Mouse (Mus musculus) hindbrain, embryonic 14.5 days (tissue): Measurements from ENCODE around the gene Fabp1. TPM values are rescaled to one million over a fixed set of nuclear protein-coding genes. Genes with fewer than 3 reads are reported as not detected.

Source experiments
- ATAC-seq: fragments of 200-750 bp; cut with Nextera tagmentation; 2 replicates; pipeline ENCODE4 v1.8.0; 2017; ENCODE audit warnings: moderate number of reproducible peaks, mild to moderate bottlenecking, moderate TSS enrichment, moderate library complexity; ENCODE audit not compliant: low FRiP score
- DNase-seq: peaks from one replicate; pipeline ENCODE4 v3.0.0-alpha.2; 2015; ENCODE audit warnings: low spot score
- H3K27ac ChIP-seq: fragments of 300-500 bp; sonication (generic); 2 replicates; pipeline ENCODE4 v1.5.1; 2014; ENCODE audit warnings: mild to moderate bottlenecking, moderate library complexity
- H3K27me3 ChIP-seq: fragments of 300-500 bp; sonication (generic); 2 replicates; pipeline ENCODE4 v1.6.1; 2014; ENCODE audit warnings: mild to moderate bottlenecking, low read length, mixed read lengths; ENCODE audit not compliant: control insufficient read depth, insufficient read depth
- H3K36me3 ChIP-seq: fragments of 300-500 bp; sonication (generic); replicated peaks from 2 replicates; pipeline ENCODE4 v1.6.1; 2014; ENCODE audit not compliant: control insufficient read depth, insufficient read depth
- H3K4me1 ChIP-seq: fragments of 300-500 bp; sonication (generic); replicated peaks from 2 replicates; pipeline ENCODE4 v1.6.1; 2014; ENCODE audit warnings: antibody characterized with exemption, low read length, mixed read lengths; ENCODE audit not compliant: control insufficient read depth, insufficient read depth
- H3K4me2 ChIP-seq: fragments of 300-500 bp; sonication (generic); replicated peaks from 2 replicates; pipeline ENCODE4 v1.6.1; 2014; ENCODE audit warnings: mild to moderate bottlenecking, moderate library complexity
- H3K4me3 ChIP-seq: fragments of 300-500 bp; sonication (generic); replicated peaks from 2 replicates; pipeline ENCODE4 v1.5.1; 2014; ENCODE audit warnings: mild to moderate bottlenecking, low read length
- H3K9ac ChIP-seq: fragments of 300-500 bp; sonication (generic); 2 replicates; pipeline ENCODE4 v1.6.1; 2014
- H3K9me3 ChIP-seq: fragments of 300-500 bp; sonication (generic); 2 replicates; pipeline ENCODE4 v1.6.1; 2016; ENCODE audit warnings: low read length; ENCODE audit not compliant: control insufficient read depth
- WGBS: fragments of 180-500 bp; shearing (Covaris S2); extraction: QIAGEN DNeasy Blood & Tissue Kit; methylation state at CpG from one replicate; pipeline ENCODE4 v1.1.7; 2014; 5-methylcytosine and 5-hydroxymethylcytosine counted together
- polyA plus RNA-seq: library from polyadenylated mRNA; unstranded; fragments of >200 nt; fragmentation: Nextera tagmentation; extraction: Ambion mirVana; gene quantifications from 2 replicates; pipeline ENCODE4 v1.2.1, GENCODE M21; 2014

Gene Fabp1
- polyA plus RNA-seq, 1 experiment from 2014 or later: not detected

DNA sequence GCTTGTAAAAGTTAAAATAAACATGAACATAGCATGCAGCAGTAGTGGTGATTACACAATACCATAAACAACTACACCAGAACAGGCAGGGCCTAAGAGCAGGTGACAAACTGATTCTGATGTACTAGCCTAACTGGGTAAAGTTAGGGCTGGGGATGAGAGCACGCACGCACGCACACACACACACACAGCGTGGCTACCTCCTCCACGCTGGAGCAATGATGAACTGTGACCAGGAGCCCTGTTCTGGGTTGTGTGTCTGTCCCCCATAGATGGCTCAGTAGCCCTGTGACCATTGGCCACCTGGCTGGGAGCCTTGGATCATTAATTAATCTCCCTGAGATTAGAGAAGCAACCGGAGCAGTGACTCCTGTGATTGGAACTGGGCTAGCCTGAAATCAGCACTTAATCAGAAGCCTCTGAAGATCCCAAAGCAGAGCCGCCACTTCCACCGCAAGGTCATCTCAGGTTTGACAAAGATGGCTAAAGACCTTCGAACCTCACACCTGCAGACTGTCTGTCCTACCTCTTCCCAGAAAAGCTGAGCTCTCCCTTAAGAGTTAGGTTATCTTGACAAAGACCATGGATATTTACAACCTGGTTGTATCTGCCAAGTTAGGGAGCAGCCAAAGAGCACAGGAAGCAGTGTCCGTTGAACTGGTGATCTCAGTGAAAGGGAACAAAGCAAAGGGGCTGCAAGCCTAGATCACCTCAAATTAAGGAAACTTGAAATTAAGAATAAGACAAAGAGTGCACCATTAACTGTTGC lies 26.6 kb upstream of the Fabp1 start:
- DNase-seq (no peak), ATAC-seq (no peak)
- Histone ChIP-seq H3K9ac (no peak overlapping the region), H3K9me3 (no peaks in the 10 kb centered on the region), H3K4me2 (no peak overlapping the region), H3K27me3 (no peaks in the 10 kb centered on the region), H3K36me3 (no peaks in the 10 kb centered on the region), H3K4me1 (no peaks in the 10 kb centered on the region), H3K27ac (no peak overlapping the region), H3K4me3 (no peak overlapping the region)
- 91% methylated on average over 10 of the region's 10 CpGs for WGBS

DNA sequence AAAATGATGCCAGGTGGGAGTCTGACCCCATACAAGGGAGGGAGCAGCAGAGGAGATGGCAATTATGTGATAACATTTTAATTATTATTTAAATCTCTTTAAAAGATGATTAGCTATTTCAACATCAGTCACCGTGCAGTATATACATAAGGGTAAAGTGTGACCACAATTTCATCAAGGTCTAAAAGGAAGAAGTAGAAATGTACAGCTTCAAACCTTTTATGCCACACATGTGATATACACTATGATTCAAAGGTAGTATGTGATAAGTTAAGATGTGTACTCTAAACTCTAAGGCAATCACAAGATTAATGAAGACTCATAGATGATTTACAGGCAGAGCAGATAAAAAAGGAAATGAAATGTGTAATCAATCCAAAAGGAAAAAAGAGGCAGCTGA lies 19.0 kb upstream of the Fabp1 start:
- H3K4me1 ChIP-seq: no peaks in the 10 kb centered on the region
- DNase-seq (no peak), ATAC-seq (no peak)
- no peak overlapping the region for H3K4me2 ChIP-seq
- no peaks in the 10 kb centered on the region for H3K27me3 ChIP-seq
- no peak overlapping the region for H3K9ac ChIP-seq
- no peaks in the 10 kb centered on the region for H3K36me3 ChIP-seq
- WGBS: 90% methylated on average over 1 of the region's 1 CpGs
- no peaks in the 10 kb centered on the region for H3K9me3 ChIP-seq
- no peak overlapping the region for H3K4me3 ChIP-seq
- H3K27ac ChIP-seq: no peak overlapping the region

DNA sequence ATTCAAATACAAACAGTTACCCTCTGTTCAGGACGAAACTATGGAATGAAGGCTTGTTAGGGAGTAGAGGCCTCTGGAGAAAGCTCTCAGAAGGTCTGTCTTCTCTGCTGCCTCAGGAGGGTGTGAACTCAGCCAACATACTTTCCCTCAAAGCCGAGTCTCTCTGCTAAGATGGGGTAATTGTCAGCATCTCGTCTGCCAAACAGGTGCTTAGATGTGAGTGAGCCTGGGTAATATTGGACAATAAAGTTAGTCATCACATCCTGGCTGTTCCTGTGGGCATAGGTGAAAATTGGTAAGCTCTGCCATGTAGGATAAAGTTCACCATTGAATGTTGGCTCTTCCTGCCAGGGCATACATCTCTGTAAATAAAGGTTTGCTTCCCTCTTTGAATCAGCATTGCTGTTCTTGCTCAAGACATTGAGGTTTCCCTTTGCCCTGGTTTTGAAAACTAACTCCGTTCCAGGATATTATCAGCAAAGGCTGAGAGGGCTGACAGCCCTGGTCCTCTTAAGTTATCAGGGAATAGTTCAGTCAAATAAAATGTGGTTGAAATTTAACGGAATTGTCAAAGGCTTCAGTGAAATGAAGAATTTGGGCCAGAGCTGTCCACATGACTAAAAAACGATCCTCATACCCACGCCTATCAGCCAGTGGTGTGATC lies 14.6 kb upstream of the Fabp1 start:
- H3K27ac ChIP-seq: no peak overlapping the region
- no peak overlapping the region for H3K9ac ChIP-seq
- H3K4me2 ChIP-seq: no peak overlapping the region
- H3K27me3 ChIP-seq: no peaks in the 10 kb centered on the region
- 81% methylated on average over 7 of the region's 7 CpGs for WGBS
- H3K9me3 ChIP-seq: no peaks in the 10 kb centered on the region
- H3K36me3 ChIP-seq: no peaks in the 10 kb centered on the region
- H3K4me3 ChIP-seq: no peak overlapping the region
- H3K4me1 ChIP-seq: no peaks in the 10 kb centered on the region
- ATAC-seq: no peak
- no peak for DNase-seq

DNA sequence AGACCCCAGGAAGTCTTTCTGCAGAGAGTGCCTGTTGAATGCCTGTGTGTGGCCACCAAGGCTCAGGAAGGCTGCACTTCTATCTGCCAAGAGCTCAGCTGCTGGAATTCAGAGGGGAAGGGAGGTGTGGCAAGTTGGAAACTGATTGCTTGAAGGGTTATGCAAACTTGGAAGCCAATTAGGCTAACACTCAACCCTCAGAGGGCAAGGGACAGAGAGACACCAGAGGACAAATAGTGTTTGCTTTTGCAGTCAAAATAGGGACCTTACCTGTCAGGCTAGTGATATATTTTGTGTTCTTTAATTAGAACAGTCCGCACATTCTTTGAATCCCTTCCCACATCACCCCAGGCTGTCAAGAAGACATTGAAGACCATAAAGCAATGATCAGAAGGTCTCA lies 10.0 kb upstream of the Fabp1 start:
- DNase-seq (no peak), ATAC-seq (no peak)
- H3K9me3 ChIP-seq: no peaks in the 10 kb centered on the region
- H3K4me2 ChIP-seq: no peak overlapping the region
- no peaks in the 10 kb centered on the region for H3K4me1 ChIP-seq
- no peak overlapping the region for H3K27ac ChIP-seq
- WGBS: 79% methylated on average over 1 of the region's 1 CpGs
- H3K36me3 ChIP-seq: no peaks in the 10 kb centered on the region
- no peak overlapping the region for H3K9ac ChIP-seq
- H3K27me3 ChIP-seq: no peaks in the 10 kb centered on the region
- no peak overlapping the region for H3K4me3 ChIP-seq

DNA sequence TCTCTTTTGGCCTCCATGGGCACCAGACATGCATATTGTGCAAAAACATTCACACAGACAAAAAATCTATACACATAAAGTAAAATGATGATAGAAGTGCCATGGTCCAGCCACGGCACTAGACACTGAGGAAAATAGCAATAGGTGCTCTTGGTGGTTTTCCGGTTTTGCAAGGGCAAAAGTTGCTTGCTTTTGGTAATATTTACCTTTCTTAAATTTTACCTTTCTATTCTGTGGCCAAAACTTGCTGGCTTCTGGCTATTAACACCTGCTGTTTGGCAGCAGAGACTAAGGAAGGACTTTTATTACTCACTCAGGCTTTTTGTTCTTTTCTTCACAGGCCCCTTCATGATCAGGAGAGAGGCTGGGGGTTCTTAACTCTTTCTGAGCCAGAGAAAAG lies 9.1 kb upstream of the Fabp1 start:
- WGBS: 89% methylated on average over 2 of the region's 2 CpGs
- Histone ChIP-seq H3K4me1 (no peaks in the 10 kb centered on the region), H3K36me3 (no peaks in the 10 kb centered on the region), H3K27ac (no peak overlapping the region), H3K9ac (no peak overlapping the region), H3K9me3 (no peaks in the 10 kb centered on the region), H3K27me3 (no peaks in the 10 kb centered on the region), H3K4me2 (no peak overlapping the region), H3K4me3 (no peak overlapping the region)
- DNase-seq: no peak
- ATAC-seq: no peak

DNA sequence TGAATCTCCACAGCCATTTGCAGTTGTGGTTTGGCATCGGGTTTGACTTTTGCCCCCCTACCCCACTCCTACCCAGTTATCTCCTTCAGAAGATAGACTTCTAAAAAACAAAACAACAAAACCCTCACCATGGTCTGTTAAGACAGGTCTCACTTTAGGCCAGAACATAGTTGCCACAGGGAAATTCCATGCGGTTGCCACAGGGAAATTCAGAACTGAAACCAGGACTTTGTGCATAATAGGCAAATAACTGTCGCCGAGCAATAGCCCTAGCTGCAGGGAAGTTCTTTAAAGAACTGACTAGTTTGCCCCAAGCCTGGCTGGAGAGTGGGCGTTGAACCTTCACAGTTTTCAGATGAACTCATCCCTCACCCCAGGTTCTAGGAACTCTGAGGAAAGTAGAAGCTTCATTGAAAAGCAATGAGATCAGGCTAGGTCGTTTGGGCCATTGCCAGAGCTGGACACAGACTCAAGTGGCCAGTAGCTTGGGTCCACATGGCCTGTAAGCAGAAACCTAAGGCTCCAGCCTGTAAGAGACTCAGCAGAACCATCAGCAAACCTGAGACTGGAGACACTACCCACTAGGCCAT lies 6.4 kb upstream of the Fabp1 start:
- no peak for DNase-seq
- Histone ChIP-seq H3K9ac (no peak overlapping the region), H3K27ac (no peak overlapping the region), H3K27me3 (no peaks in the 10 kb centered on the region), H3K4me1 (no peaks in the 10 kb centered on the region), H3K36me3 (no peaks in the 10 kb centered on the region), H3K4me3 (no peak overlapping the region), H3K9me3 (no peaks in the 10 kb centered on the region), H3K4me2 (no peak overlapping the region)
- WGBS: 77% methylated on average over 6 of the region's 6 CpGs
- no peak for ATAC-seq

DNA sequence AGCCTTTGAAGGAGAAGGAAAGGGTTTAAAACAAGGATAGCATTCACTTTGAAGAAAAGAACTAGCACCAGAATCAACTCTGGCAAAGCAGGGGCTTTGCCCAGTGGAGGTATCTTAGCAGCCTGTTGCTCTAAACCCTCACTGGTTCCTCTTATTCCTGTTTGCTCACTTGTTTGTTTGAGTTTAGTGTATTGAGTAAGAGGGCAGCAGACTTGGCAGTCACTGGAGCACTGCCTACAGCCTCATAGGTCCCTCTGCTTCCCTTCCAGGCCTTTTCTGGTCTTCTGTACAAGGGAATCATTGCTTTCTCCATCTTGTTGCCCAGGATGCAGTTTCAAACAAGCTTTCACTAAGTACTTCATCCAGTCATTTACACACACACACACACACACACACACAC lies 3.5 kb upstream of the Fabp1 start:
- Histone ChIP-seq H3K4me3 (no peak overlapping the region), H3K27me3 (no peaks in the 10 kb centered on the region)
- no peak for ATAC-seq

DNA sequence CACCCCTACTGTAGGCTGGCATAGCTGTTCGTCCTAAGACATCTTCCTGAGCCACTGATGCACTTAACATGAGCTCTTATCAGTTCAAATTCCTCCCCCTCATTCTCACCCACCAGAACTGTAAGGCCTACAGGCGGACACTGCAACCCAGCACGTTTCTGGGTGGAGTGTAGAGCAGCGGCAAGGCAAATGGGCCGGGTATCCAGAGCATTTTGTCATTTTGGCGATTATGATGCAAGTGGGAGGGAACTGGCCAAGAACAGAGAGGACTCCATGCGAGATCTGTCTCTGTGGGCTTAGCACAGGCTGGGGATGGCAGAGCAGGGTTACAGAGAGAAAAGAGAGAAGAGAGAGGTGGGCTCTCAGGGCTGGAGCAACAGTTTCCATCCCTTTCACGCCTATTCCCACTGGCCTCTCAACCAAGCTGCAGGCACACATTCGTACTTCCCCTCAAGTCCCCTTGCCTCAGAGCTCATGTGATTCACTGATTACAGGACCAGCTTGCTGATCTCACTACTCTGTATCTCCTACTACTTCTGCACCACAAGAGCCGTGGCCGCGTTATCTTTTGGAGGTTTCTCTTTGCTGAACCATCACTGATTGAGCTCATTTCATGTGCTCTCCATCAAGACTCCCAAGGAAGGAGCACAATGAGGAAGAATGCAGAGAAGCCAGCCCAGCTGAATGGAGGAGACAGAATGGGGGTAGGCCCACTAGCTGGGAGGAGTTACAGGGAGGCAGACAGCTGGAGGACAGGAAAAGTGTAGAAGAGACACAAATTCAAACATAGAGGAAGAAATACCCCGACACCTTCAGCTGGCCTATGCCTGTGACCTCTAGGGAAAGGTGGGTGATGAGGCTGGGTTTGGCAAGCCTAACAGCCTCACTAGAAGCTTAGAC lies 1.7 kb upstream of the Fabp1 start:
- no peak overlapping the region for H3K27ac ChIP-seq
- H3K9ac ChIP-seq: no peak overlapping the region
- DNase-seq (no peak), ATAC-seq (no peak)
- H3K4me1 ChIP-seq: no peaks in the 10 kb centered on the region
- no peaks in the 10 kb centered on the region for H3K9me3 ChIP-seq
- WGBS: 87% methylated on average over 13 of the region's 13 CpGs
- no peak overlapping the region for H3K4me3 ChIP-seq
- no peak overlapping the region for H3K4me2 ChIP-seq
- H3K27me3 ChIP-seq: no peaks in the 10 kb centered on the region
- no peaks in the 10 kb centered on the region for H3K36me3 ChIP-seq

More for the DNA sequence above, 3.5 kb upstream of the Fabp1 start:
- Histone ChIP-seq H3K27ac (no peak overlapping the region), H3K9ac (no peak overlapping the region), H3K4me2 (no peak overlapping the region), H3K9me3 (no peaks in the 10 kb centered on the region), H3K4me1 (no peaks in the 10 kb centered on the region), H3K36me3 (no peaks in the 10 kb centered on the region)
- DNase-seq: no peak

DNA sequence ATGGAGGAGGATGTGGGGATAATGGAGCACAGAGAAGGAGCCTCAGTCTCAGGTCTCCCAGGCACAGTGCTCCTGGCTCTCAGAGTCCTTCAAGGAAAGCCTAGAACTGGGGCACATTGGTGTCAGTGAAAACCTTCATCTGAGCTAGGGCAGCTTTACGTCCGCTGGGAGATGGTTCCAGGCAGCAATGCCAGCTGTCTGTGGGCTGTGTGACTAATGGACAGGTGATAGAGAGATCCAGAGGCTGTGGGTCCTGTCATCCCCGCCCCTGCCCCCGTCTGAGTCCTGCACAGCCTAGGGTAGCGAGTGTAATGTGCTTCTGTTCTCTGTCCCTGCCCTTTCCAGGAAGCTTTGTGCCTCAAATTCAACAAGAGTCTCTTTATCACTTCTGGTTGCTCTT lies 2.3 kb downstream of the Fabp1 start:
- ATAC-seq: no peak
- Histone ChIP-seq H3K4me2 (no peak overlapping the region), H3K27me3 (no peaks in the 10 kb centered on the region), H3K36me3 (no peaks in the 10 kb centered on the region), H3K4me3 (no peak overlapping the region), H3K4me1 (no peaks in the 10 kb centered on the region), H3K9ac (no peak overlapping the region), H3K9me3 (no peaks in the 10 kb centered on the region), H3K27ac (no peak overlapping the region)
- no peak for DNase-seq
- WGBS: 73% methylated on average over 5 of the region's 5 CpGs
